In the genomic region with DNA sequence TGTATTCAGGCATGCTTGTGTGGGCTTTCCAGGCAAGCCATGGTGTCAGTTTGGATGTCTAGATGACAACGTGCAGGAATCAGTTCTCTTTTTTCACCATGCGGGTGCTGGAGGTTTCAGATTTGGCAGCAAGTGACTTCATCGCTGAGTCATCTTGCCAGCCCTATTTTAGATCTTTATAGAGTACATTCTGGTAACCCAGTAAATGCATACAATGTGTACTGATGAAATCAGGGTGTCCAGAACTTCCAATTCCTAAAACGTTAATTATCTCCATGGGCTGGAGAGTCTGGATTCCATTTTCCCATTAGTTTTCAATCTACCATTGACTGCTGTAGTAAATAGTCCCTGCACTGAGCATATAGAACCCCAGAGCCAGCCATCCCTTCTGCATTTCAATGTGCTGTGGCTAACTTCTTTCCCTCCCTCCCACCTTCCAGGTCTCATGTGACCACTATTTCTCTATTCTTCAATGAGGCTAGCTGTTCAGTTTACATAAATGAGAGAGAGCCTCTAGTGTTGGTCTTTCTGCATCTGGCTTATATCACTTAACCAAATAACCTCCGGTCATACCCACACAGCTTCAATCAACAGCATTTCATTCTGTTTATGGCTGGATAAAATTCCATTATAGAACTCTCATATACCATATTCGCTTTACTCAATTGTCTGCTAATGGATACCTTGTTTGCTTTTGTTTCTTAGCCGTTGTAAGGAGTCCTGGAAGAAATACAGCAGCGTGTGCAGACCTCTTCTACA, we compare ENCODE assay signal across 10 mouse cellular contexts.
DNase-seq lines count a peak whose midpoint lies in the region; ATAC-seq and TF ChIP-seq lines count a peak whose summit lies in the region.
"Had no signal": no experiment of that assay in that cellular context is flagged by ENCODE, and none has a peak within 500 bp of the region (broad histone marks: within the 10 kb centered on the region; RNA-seq: fewer than 3 reads in every experiment).

No protein-coding gene starts in this region.

- no peak for DNase-seq in forebrain, postnatal 0 days
- no peak for DNase-seq in midbrain, embryonic 14.5 days
- no peak for DNase-seq in midbrain, embryonic 10.5 days (ENCODE audit: low spot score)
- DNase-seq in right cerebral cortex, postnatal 10 days (ENCODE audit: low spot score in 2 of 2) = peak; percentile 42 to 63
- DNase-seq in spleen, postnatal 4 days (ENCODE audit: low spot score in 2 of 2) = no peak
- no peak for DNase-seq in ovary, postnatal 14 days (ENCODE audit: low spot score)
- DNase-seq: kidney, postnatal 10 days had no signal

- H3K4me2 ChIP-seq in forebrain, postnatal 0 days (ENCODE audit: low read depth) = no peak overlapping the region
- no peak overlapping the region for H3K4me2 ChIP-seq in forebrain, embryonic 13.5 days
- no peak overlapping the region for H3K4me2 ChIP-seq in midbrain, embryonic 14.5 days (ENCODE audit: low read length)

- TF ChIP-seq CTCF in forebrain, postnatal 0 days (IDR thresholded peaks at IDR 0.05; ENCODE audit: low read depth) = no peak

- H3K9ac ChIP-seq in forebrain, postnatal 0 days = no peak overlapping the region
- H3K9ac ChIP-seq in forebrain, embryonic 13.5 days = no peak overlapping the region
- no peak overlapping the region for H3K9ac ChIP-seq in midbrain, embryonic 14.5 days (replicated peaks; ENCODE audit: low read length)

- no peak overlapping the region for H3K27ac ChIP-seq in forebrain, postnatal 0 days (ENCODE audit: low read depth, low read length)
- no peak overlapping the region for H3K27ac ChIP-seq in forebrain, embryonic 13.5 days
- 0 out of 2 replicates have a peak overlapping the region, but pooled peaks have one; percentile 27 for H3K27ac ChIP-seq in midbrain, embryonic 14.5 days (replicated peaks; ENCODE audit: low read depth, low read length)
- H3K27ac ChIP-seq in midbrain, embryonic 10.5 days (replicated peaks) = no peak overlapping the region

- H3K27me3 ChIP-seq in forebrain, postnatal 0 days (ENCODE audit: insufficient read depth, low read length) = no peaks in the 10 kb centered on the region
- no peaks in the 10 kb centered on the region for H3K27me3 ChIP-seq in forebrain, embryonic 13.5 days
- H3K27me3 ChIP-seq in midbrain, embryonic 14.5 days (ENCODE audit: control insufficient read depth, insufficient read depth, low read length) = no peaks in the 10 kb centered on the region
- H3K27me3 ChIP-seq in midbrain, embryonic 10.5 days (ENCODE audit: low read depth, poor library complexity, severe bottlenecking) = no peaks in the 10 kb centered on the region

- 57% methylated on average over 8 of the region's 8 CpGs for WGBS in forebrain, postnatal 0 days
- 76% methylated on average over 8 of the region's 8 CpGs for WGBS in forebrain, embryonic 13.5 days
- WGBS in midbrain, embryonic 14.5 days = 79% methylated on average over 8 of the region's 8 CpGs
- WGBS in midbrain, embryonic 10.5 days = 73% methylated on average over 8 of the region's 8 CpGs

- no peaks in the 10 kb centered on the region for H3K36me3 ChIP-seq in forebrain, postnatal 0 days (ENCODE audit: insufficient read depth)
- H3K36me3 ChIP-seq in forebrain, embryonic 13.5 days (ENCODE audit: poor library complexity, severe bottlenecking) = no peaks in the 10 kb centered on the region
- no peaks in the 10 kb centered on the region for H3K36me3 ChIP-seq in midbrain, embryonic 14.5 days (ENCODE audit: control insufficient read depth, insufficient read depth, low read length)
- H3K36me3 ChIP-seq in midbrain, embryonic 10.5 days = no peaks in the 10 kb centered on the region
- H3K36me3 ChIP-seq: G1E had no signal

- no peak overlapping the region for H3K4me3 ChIP-seq in forebrain, postnatal 0 days (ENCODE audit: low read depth, low read length)
- H3K4me3 ChIP-seq in forebrain, embryonic 13.5 days = no peak overlapping the region
- H3K4me3 ChIP-seq in midbrain, embryonic 14.5 days (replicated peaks; ENCODE audit: low read depth, low read length) = no peak overlapping the region
- no peak overlapping the region for H3K4me3 ChIP-seq in midbrain, embryonic 10.5 days

- H3K4me1 ChIP-seq in forebrain, postnatal 0 days (ENCODE audit: insufficient read depth) = peaks cover 5% of the 10 kb centered on the region; the same call in 1 of the 2 replicates
- peaks cover 16% of the 10 kb centered on the region; the same call in 1 of the 2 replicates for H3K4me1 ChIP-seq in forebrain, embryonic 13.5 days
- H3K4me1 ChIP-seq in midbrain, embryonic 14.5 days (ENCODE audit: control insufficient read depth, insufficient read depth, low read length) = peaks cover 14% of the 10 kb centered on the region
- peaks cover 9% of the 10 kb centered on the region for H3K4me1 ChIP-seq in midbrain, embryonic 10.5 days

- H3K9me3 ChIP-seq in forebrain, postnatal 0 days (ENCODE audit: low read length) = no peaks in the 10 kb centered on the region
- H3K9me3 ChIP-seq in forebrain, embryonic 13.5 days (replicated peaks) = no peaks in the 10 kb centered on the region
- no peaks in the 10 kb centered on the region for H3K9me3 ChIP-seq in midbrain, embryonic 14.5 days (ENCODE audit: control insufficient read depth, low read length)
- no peaks in the 10 kb centered on the region for H3K9me3 ChIP-seq in midbrain, embryonic 10.5 days (replicated peaks)
- H3K9me3 ChIP-seq: G1E had no signal

- ATAC-seq in forebrain, postnatal 0 days = 0 out of 2 replicates have a peak, but pooled peaks have one; percentile 12
- no peak for ATAC-seq in forebrain, embryonic 13.5 days
- no peak for ATAC-seq in midbrain, embryonic 14.5 days (ENCODE audit: low FRiP score, low TSS enrichment)
- ATAC-seq in granulocyte monocyte progenitor cell, adult 5-6 weeks (replicated peaks; ENCODE audit: poor library complexity, severe bottlenecking) = peak; percentile 80

Comparison
In these comparisons a context has a peak if more than half of its experiments do, and no peak if none do; other contexts are left out.
1. ATAC-seq: peak in forebrain, postnatal 0 days (single experiment) and granulocyte monocyte progenitor cell, adult 5-6 weeks (single experiment); none in forebrain, embryonic 13.5 days (single experiment) and midbrain, embryonic 14.5 days (single experiment).
2. DNase-seq: peak in right cerebral cortex, postnatal 10 days (2 of 2); none in forebrain, postnatal 0 days (single experiment), midbrain, embryonic 14.5 days (single experiment), midbrain, embryonic 10.5 days (single experiment), spleen, postnatal 4 days (0 of 2) and ovary, postnatal 14 days (single experiment).